Mouse (Mus musculus): ENCODE data around the gene Rsl1.

GRCm38 (mm10) chr13:67214015-67214607 lies 41.1 kb downstream of the Rsl1 start:
- TF ChIP-seq CTCF (IDR thresholded peaks at IDR 0.05; ENCODE audit: borderline replicate concordance, control insufficient read depth, extremely low read depth, insufficient read depth, low read length, poor library complexity), result no peak
- TF ChIP-seq POLR2A (IDR thresholded peaks at IDR 0.05; ENCODE audit: control insufficient read depth, extremely low read depth, insufficient read depth, low read length, poor library complexity), result no peak

Data from thymus, adult 2 months (tissue).